Comparison of ENCODE assay signal across 23 mouse cellular contexts in genomic region chr17:78560142-78560847, GRCm38 (mm10). TPM values are rescaled to one million over a fixed set of nuclear protein-coding genes. Genes with fewer than 3 reads are reported as not detected.
DNase-seq lines count a peak whose midpoint lies in the region; ATAC-seq and TF ChIP-seq lines count a peak whose summit lies in the region.
"Had no signal": no experiment of that assay in that cellular context is flagged by ENCODE, and none has a peak within 500 bp of the region (broad histone marks: within the 10 kb centered on the region; RNA-seq: fewer than 3 reads in every experiment).

No protein-coding gene starts in this region.

- no peak overlapping the region for H3K4me3 ChIP-seq in midbrain, embryonic 12.5 days
- no peak overlapping the region for H3K4me3 ChIP-seq in midbrain, embryonic 15.5 days
- H3K4me3 ChIP-seq in liver, embryonic 14.5 days (ENCODE audit: insufficient read depth in 1 of 2, low read depth in 2 of 2, low read length in 2 of 2): no peak overlapping the region
- no peak overlapping the region for H3K4me3 ChIP-seq in midbrain, embryonic 14.5 days (replicated peaks; ENCODE audit: low read depth, low read length)
- H3K4me3 ChIP-seq: hindbrain, embryonic 12.5 days; neural tube, embryonic 12.5 days had no signal

- H3K9me3 ChIP-seq in midbrain, embryonic 12.5 days: no peaks in the 10 kb centered on the region
- no peaks in the 10 kb centered on the region for H3K9me3 ChIP-seq in midbrain, embryonic 15.5 days
- no peaks in the 10 kb centered on the region for H3K9me3 ChIP-seq in liver, embryonic 14.5 days (ENCODE audit: control insufficient read depth, low read length)
- no peaks in the 10 kb centered on the region for H3K9me3 ChIP-seq in midbrain, embryonic 14.5 days (ENCODE audit: control insufficient read depth, low read length)
- H3K9me3 ChIP-seq: hindbrain, embryonic 12.5 days; neural tube, embryonic 12.5 days had no signal

- H3K27ac ChIP-seq in midbrain, embryonic 12.5 days (replicated peaks): no peak overlapping the region
- no peak overlapping the region for H3K27ac ChIP-seq in midbrain, embryonic 15.5 days
- H3K27ac ChIP-seq in liver, embryonic 14.5 days: no peak overlapping the region
- H3K27ac ChIP-seq in midbrain, embryonic 14.5 days (replicated peaks; ENCODE audit: low read depth, low read length): no peak overlapping the region
- H3K27ac ChIP-seq: hindbrain, embryonic 12.5 days; neural tube, embryonic 12.5 days had no signal

- peak; percentile 56 for ATAC-seq in midbrain, embryonic 12.5 days (ENCODE audit: low FRiP score, low read depth)
- no peak for ATAC-seq in midbrain, embryonic 15.5 days (replicated peaks)
- peak; percentile 73 for ATAC-seq in liver, embryonic 14.5 days (ENCODE audit: insufficient read depth)
- peak; percentile 37; the same call in 1 of the 2 replicates for ATAC-seq in midbrain, embryonic 14.5 days (ENCODE audit: low FRiP score, low TSS enrichment)
- ATAC-seq: forebrain, embryonic 14.5 days; inflammation-experienced regulatory T-cells, adult 6 months had no signal

- H3K4me2 ChIP-seq in midbrain, embryonic 12.5 days (replicated peaks): no peak overlapping the region
- no peak overlapping the region for H3K4me2 ChIP-seq in midbrain, embryonic 15.5 days
- no peak overlapping the region for H3K4me2 ChIP-seq in liver, embryonic 14.5 days (ENCODE audit: low read depth)
- H3K4me2 ChIP-seq in midbrain, embryonic 14.5 days (ENCODE audit: low read length): no peak overlapping the region
- H3K4me2 ChIP-seq: neural tube, embryonic 12.5 days had no signal

- H3K4me1 ChIP-seq in midbrain, embryonic 12.5 days: peaks cover 11% of the 10 kb centered on the region; the same call in 1 of the 2 replicates
- 0 out of 2 replicates have a peak, but pooled peaks cover 4% of the 10 kb centered on the region for H3K4me1 ChIP-seq in midbrain, embryonic 15.5 days
- peaks cover 0 to 11% of the 10 kb centered on the region in 2 experiments; a peak in 2 of 4 replicates for H3K4me1 ChIP-seq in liver, embryonic 14.5 days (replicated peaks; ENCODE audit: control insufficient read depth in 2 of 2, insufficient read depth in 2 of 2, low read length in 1 of 2)
- H3K4me1 ChIP-seq in midbrain, embryonic 14.5 days (ENCODE audit: control insufficient read depth, insufficient read depth, low read length): 0 out of 2 replicates have a peak, but pooled peaks cover 4% of the 10 kb centered on the region
- H3K4me1 ChIP-seq: neural tube, embryonic 12.5 days had no signal

- no peak for TF ChIP-seq CTCF in liver, embryonic 14.5 days (IDR thresholded peaks at IDR 0.05; ENCODE audit: low read depth)

- WGBS in midbrain, embryonic 12.5 days: 75% methylated on average over 15 of the region's 15 CpGs
- WGBS in midbrain, embryonic 15.5 days: 66% methylated on average over 15 of the region's 15 CpGs
- WGBS in liver, embryonic 14.5 days (ENCODE audit: insufficient replicate concordance): 23% methylated on average over 15 of the region's 15 CpGs
- 62% methylated on average over 15 of the region's 15 CpGs for WGBS in midbrain, embryonic 14.5 days

- DNase-seq in heart, adult 11 months: peak; percentile 63
- DNase-seq in heart, postnatal 36 days: no peak
- no peak for DNase-seq in liver, embryonic 14.5 days (ENCODE audit: low read depth in 3 of 3, low spot score in 3 of 3)
- DNase-seq in midbrain, embryonic 14.5 days: peak; percentile 15
- DNase-seq in embryo, embryonic 9.5 days (ENCODE audit: extremely low spot score): no peak
- DNase-seq: adrenal gland, postnatal 25 days; cerebellum, adult 11 months; cerebellum, postnatal 25 days; gastrocnemius, postnatal 25 days; kidney, adult 8-10 months; kidney, postnatal 25 days; lung, adult 2 months; lung, postnatal 36 days; spleen, adult 18-20 months; thymus, adult 2 months had no signal

- H3K27me3 ChIP-seq in midbrain, embryonic 12.5 days: no peaks in the 10 kb centered on the region
- no peaks in the 10 kb centered on the region for H3K27me3 ChIP-seq in midbrain, embryonic 15.5 days (replicated peaks)
- H3K27me3 ChIP-seq in liver, embryonic 14.5 days (ENCODE audit: control insufficient read depth, insufficient read depth, low read length): no peaks in the 10 kb centered on the region; the same call in 1 of the 2 replicates
- no peaks in the 10 kb centered on the region for H3K27me3 ChIP-seq in midbrain, embryonic 14.5 days (ENCODE audit: control insufficient read depth, insufficient read depth, low read length)
- H3K27me3 ChIP-seq: hindbrain, embryonic 12.5 days; neural tube, embryonic 12.5 days had no signal

- intact Hi-C loops in heart, postnatal 36 days (cut with DNase I): no loop called here

- H3K9ac ChIP-seq in midbrain, embryonic 12.5 days (replicated peaks): no peak overlapping the region
- no peak overlapping the region for H3K9ac ChIP-seq in midbrain, embryonic 15.5 days
- no peak overlapping the region for H3K9ac ChIP-seq in liver, embryonic 14.5 days (replicated peaks)
- H3K9ac ChIP-seq in midbrain, embryonic 14.5 days (replicated peaks; ENCODE audit: low read length): no peak overlapping the region
- H3K9ac ChIP-seq: hindbrain, embryonic 12.5 days; neural tube, embryonic 12.5 days had no signal

- no peaks in the 10 kb centered on the region for H3K36me3 ChIP-seq in midbrain, embryonic 12.5 days
- H3K36me3 ChIP-seq in midbrain, embryonic 15.5 days (replicated peaks): no peaks in the 10 kb centered on the region
- no peaks in the 10 kb centered on the region for H3K36me3 ChIP-seq in liver, embryonic 14.5 days (replicated peaks; ENCODE audit: control insufficient read depth, insufficient read depth, low read depth)
- H3K36me3 ChIP-seq in midbrain, embryonic 14.5 days (ENCODE audit: control insufficient read depth, insufficient read depth, low read length): no peaks in the 10 kb centered on the region
- H3K36me3 ChIP-seq: hindbrain, embryonic 12.5 days; neural tube, embryonic 12.5 days had no signal

- no peak for TF ChIP-seq EP300 in liver, embryonic 14.5 days (IDR thresholded peaks at IDR 0.05; ENCODE audit: low read depth)

RNA-seq across cellular contexts. Expression of gene Vit, which starts 52.4 kb away (rescaled TPM):
- 1 to 10 TPM; 1.1 to 1.5 TPM for total RNA-seq in heart, postnatal 36 days (2021)
- polyA plus RNA-seq in midbrain, embryonic 12.5 days (2016; fragmentation: Nextera tagmentation; extraction: Ambion mirVana): 14.3 and 19.4 TPM in 2 replicates
- 10.0 and 11.6 TPM in 2 replicates for polyA plus RNA-seq in midbrain, embryonic 15.5 days (2015; fragmentation: Nextera tagmentation; extraction: Ambion mirVana)
- polyA plus RNA-seq in liver, embryonic 14.5 days (2012; rRNA removed): 0.11 and 0.25 TPM in 2 replicates
- polyA plus RNA-seq in liver, embryonic 14.5 days (2014; fragmentation: Nextera tagmentation; extraction: Ambion mirVana): not detected in 2 replicates
- 4.2 and 6.4 TPM in 2 replicates for polyA plus RNA-seq in midbrain, embryonic 14.5 days (2014; fragmentation: Nextera tagmentation; extraction: Ambion mirVana)
- total RNA-seq: CH12.LX had no signal
- polyA plus RNA-seq: limb, embryonic 11.5 days had no signal

Comparison
In these comparisons a context has a peak if more than half of its experiments do, and no peak if none do; other contexts are left out.
1. DNase-seq: peak in heart, adult 11 months (single experiment) and midbrain, embryonic 14.5 days (single experiment); none in heart, postnatal 36 days (0 of 2), liver, embryonic 14.5 days (0 of 3) and embryo, embryonic 9.5 days (single experiment).